Mouse (Mus musculus) liver, embryonic 11.5 days (tissue): ENCODE data around the gene Ccdc107. TPM values are rescaled to one million over a fixed set of nuclear protein-coding genes. Genes with fewer than 3 reads are reported as not detected.

ENCODE experiments used
- ATAC-seq: fragments of 200-750 bp; cut with Nextera tagmentation; replicated peaks from 2 replicates; pipeline ENCODE4 v1.8.0; 2017; ENCODE audit warnings: moderate number of reproducible peaks, mild to moderate bottlenecking, moderate TSS enrichment, moderate library complexity; ENCODE audit not compliant: low FRiP score
- DNase-seq: peaks from one replicate; pipeline ENCODE4 v3.0.0-alpha.2; 2017; ENCODE audit warnings: low spot score
- H3K27ac ChIP-seq: fragments of 300-500 bp; sonication (generic); 2 replicates; pipeline ENCODE4 v1.5.1; 2014; ENCODE audit warnings: mild to moderate bottlenecking, low read depth, low read length, control low read depth
- H3K27me3 ChIP-seq: fragments of 300-500 bp; sonication (generic); replicated peaks from 2 replicates; pipeline ENCODE4 v1.6.1; 2014; ENCODE audit warnings: low read length, mixed read lengths; ENCODE audit not compliant: control insufficient read depth, insufficient read depth
- H3K36me3 ChIP-seq: fragments of 300-500 bp; sonication (generic); 2 replicates; pipeline ENCODE4 v1.6.1; 2014; ENCODE audit warnings: mild to moderate bottlenecking, low read length, moderate library complexity, mixed read lengths; ENCODE audit not compliant: control insufficient read depth, insufficient read depth
- H3K4me1 ChIP-seq: fragments of 300-500 bp; sonication (generic); replicated peaks from 2 replicates; pipeline ENCODE4 v1.6.1; 2014; ENCODE audit warnings: low read length, mixed read lengths; ENCODE audit not compliant: control insufficient read depth, insufficient read depth
- H3K4me2 ChIP-seq: fragments of 300-500 bp; sonication (generic); 2 replicates; pipeline ENCODE4 v1.6.1; 2014; ENCODE audit warnings: mild to moderate bottlenecking, control low read depth, moderate library complexity
- H3K4me3 ChIP-seq: fragments of 300-500 bp; sonication (generic); 2 replicates; pipeline ENCODE4 v1.5.1; 2014; ENCODE audit warnings: low read depth, low read length, control low read depth
- H3K9ac ChIP-seq: fragments of 300-500 bp; sonication (generic); 2 replicates; pipeline ENCODE4 v1.6.1; 2014; ENCODE audit warnings: low read depth, low read length, control low read depth
- H3K9me3 ChIP-seq: fragments of 300-500 bp; sonication (generic); 2 replicates; pipeline ENCODE4 v1.6.1; 2016; ENCODE audit warnings: low read length, inconsistent platforms, mixed read lengths; ENCODE audit not compliant: control insufficient read depth
- WGBS: fragments of 180-500 bp; shearing (Covaris S2); extraction: QIAGEN DNeasy Blood & Tissue Kit; methylation state at CpG from one replicate; pipeline ENCODE4 v1.1.7; 2014; 5-methylcytosine and 5-hydroxymethylcytosine counted together
- polyA plus RNA-seq: library from polyadenylated mRNA; unstranded; fragments of >200 nt; fragmentation: Nextera tagmentation; extraction: Ambion mirVana; gene quantifications from 2 replicates; pipeline ENCODE4 v1.2.1, GENCODE M21; 2014

The Ccdc107 gene
- polyA plus RNA-seq, 1 experiment from 2014 or later: 60.3 TPM

DNA sequence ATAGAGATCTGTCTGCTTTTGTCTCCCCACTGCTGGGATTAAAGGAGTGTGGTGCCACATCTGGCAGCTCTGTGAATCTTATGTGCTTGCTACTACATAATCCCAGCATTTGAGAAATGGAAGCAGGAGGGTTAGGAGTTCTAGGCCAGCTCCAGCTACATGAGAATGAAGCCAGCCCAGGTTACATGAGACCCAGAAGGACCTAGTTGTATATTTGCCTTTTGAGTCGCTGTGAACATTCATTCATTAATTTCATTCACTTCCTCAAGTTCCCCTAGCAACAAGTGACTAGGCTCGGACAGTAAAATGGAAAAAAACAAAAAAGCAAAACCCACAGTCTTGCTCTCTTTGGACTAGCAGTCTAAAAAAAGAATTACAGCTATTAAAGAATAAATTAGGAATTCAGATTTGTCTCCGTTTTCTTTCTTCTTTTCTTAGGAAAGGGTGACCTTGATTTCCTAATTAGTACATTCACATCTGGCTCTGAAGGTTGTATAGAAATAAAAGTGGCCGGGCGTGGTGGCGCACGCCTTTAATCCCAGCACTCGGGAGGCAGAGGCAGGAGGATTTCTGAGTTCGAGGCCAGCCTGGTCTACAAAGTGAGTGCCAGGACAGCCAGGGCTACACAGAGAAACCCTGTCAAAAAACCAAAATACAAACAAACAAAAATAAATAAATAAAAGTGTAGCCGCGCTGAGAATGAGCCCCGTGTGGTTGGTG, 439 bp upstream of the Ccdc107 start:
- peaks cover 3% of the 10 kb centered on the region for H3K4me1 ChIP-seq
- H3K4me2 ChIP-seq: peak overlapping the region; percentile 54
- peak overlapping the region; percentile 20 for H3K4me3 ChIP-seq
- no peak overlapping the region for H3K27ac ChIP-seq
- no peak for ATAC-seq
- WGBS: 44% methylated on average over 12 of the region's 12 CpGs
- H3K9me3 ChIP-seq: no peaks in the 10 kb centered on the region
- no peak for DNase-seq
- H3K36me3 ChIP-seq: peaks cover 5% of the 10 kb centered on the region; the same call in 1 of the 2 replicates
- H3K9ac ChIP-seq: no peak overlapping the region
- no peaks in the 10 kb centered on the region for H3K27me3 ChIP-seq

DNA sequence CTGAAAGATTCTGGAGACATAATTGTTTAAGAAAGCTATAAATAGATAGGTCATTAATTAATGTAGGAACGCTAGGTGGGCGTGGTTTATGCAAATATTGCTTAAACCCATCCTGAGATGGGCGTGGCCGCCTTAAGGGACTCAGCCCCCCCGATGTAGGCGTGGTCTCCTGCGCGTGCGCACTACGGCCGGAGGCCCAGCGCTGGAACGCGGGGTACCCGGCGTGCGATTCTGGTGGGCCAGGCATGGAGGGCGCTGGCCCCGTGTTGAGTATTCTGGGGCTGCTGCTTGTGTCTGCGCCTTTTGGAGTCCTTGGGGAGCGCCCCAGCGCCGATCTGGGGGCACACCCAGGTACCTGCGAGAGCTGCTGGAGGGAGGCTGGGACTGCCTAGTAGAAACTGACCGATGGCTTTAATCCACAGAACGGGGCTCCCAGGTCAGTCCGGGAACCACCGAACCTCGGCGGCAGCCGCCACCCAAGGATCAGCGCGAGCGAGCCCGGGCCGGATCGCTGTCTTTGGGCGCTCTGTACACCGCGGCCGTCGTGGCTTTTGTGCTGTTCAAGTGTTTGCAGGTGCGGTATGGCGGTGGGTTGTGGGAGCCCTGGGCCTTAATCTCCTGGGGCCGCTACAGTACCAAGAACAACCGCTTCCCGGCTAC, 616 bp downstream of the Ccdc107 start:
- H3K9me3 ChIP-seq: no peaks in the 10 kb centered on the region
- peak overlapping the region; percentile 66 for H3K4me2 ChIP-seq
- ATAC-seq (peak; percentile 82), DNase-seq (peak; percentile 96)
- H3K4me1 ChIP-seq: peaks cover 9% of the 10 kb centered on the region
- H3K36me3 ChIP-seq: peaks cover 8% of the 10 kb centered on the region; the same call in 1 of the 2 replicates
- H3K27me3 ChIP-seq: no peaks in the 10 kb centered on the region
- H3K27ac ChIP-seq: peak overlapping the region; percentile 66
- 0% methylated on average over 47 of the region's 47 CpGs for WGBS
- peak overlapping the region; percentile 69 for H3K4me3 ChIP-seq
- peak overlapping the region; percentile 77 for H3K9ac ChIP-seq

DNA sequence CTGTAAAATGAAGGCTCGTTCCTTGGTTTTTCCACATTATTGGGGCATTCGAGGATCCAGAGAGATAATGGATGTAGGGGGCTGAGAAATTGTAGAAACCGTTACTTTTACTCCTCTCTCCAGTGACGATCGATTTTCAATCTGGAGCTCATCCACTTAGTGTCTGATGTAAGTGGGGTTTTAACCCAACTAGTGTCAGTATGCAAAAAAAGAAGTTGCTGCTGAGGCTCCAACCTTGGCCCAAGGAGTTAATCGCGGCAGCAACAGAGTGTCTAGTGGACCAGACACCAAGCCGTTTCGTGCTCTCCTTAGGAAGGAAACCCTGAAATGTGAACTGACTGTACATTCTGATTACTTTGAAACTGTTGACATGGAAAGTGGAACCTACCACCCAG, 1.1 kb downstream of the Ccdc107 start:
- ATAC-seq (no peak), DNase-seq (no peak)
- Histone ChIP-seq H3K4me3 (peak overlapping the region; percentile 69), H3K27me3 (no peaks in the 10 kb centered on the region), H3K9ac (peak overlapping the region; percentile 77), H3K4me2 (peak overlapping the region; percentile 66), H3K9me3 (no peaks in the 10 kb centered on the region), H3K4me1 (peaks cover 15% of the 10 kb centered on the region), H3K36me3 (peaks cover 8% of the 10 kb centered on the region; the same call in 1 of the 2 replicates), H3K27ac (peak overlapping the region; percentile 66; the same call in 1 of the 2 replicates)
- WGBS: 1% methylated on average over 9 of the region's 9 CpGs

DNA sequence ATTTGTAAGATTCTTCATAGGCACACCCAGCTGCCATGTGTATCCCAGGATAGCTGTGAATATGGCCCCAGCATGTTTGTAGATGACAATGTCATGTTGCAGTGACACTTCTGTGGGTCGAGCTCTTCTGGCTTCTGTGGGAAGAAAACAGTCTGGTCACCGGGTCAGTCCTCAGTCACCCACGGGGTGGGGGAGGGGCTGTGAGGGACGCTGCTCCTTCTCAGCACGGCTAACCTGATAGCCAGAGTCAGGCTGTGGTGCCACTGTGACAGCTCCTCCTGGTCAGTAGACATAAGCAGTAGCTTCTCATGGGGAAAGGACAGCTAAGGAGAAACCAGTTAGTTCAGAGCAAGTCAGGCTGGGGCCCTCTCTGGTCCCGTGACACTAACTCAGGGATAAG, 3.9 kb downstream of the Ccdc107 start:
- Histone ChIP-seq H3K36me3 (peaks cover 8% of the 10 kb centered on the region; the same call in 1 of the 2 replicates), H3K27me3 (no peaks in the 10 kb centered on the region), H3K4me1 (peaks cover 16% of the 10 kb centered on the region), H3K4me3 (no peak overlapping the region), H3K27ac (no peak overlapping the region), H3K4me2 (no peak overlapping the region), H3K9ac (no peak overlapping the region), H3K9me3 (no peaks in the 10 kb centered on the region)
- ATAC-seq (no peak), DNase-seq (no peak)
- WGBS: 65% methylated on average over 6 of the region's 6 CpGs

DNA sequence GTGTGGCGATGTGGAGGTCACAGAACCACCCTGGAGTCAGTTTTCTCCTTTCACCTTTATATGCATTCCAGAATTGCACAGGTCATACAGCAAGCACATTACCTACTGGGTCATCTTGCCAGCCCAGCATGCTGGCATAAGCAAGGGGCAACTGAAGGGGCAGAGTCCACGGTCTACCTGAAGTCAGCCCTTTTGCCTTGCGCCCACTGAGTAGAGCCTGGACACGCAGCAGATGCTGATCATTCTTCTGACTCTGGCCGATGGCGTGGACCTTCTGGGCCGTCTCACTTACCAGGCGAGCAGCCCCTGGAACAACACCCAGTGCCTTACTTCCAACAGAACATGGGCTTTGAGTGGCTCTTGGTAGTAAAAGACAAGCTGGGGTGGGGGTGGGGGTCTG, 4.7 kb downstream of the Ccdc107 start:
- WGBS: 93% methylated on average over 8 of the region's 8 CpGs
- no peak for DNase-seq
- H3K36me3 ChIP-seq: peaks cover 8% of the 10 kb centered on the region; the same call in 1 of the 2 replicates
- H3K27ac ChIP-seq: no peak overlapping the region
- H3K9ac ChIP-seq: no peak overlapping the region
- no peak overlapping the region for H3K4me3 ChIP-seq
- peaks cover 16% of the 10 kb centered on the region for H3K4me1 ChIP-seq
- ATAC-seq: no peak
- H3K27me3 ChIP-seq: no peaks in the 10 kb centered on the region
- no peaks in the 10 kb centered on the region for H3K9me3 ChIP-seq
- peak overlapping the region; percentile 70 for H3K4me2 ChIP-seq

DNA sequence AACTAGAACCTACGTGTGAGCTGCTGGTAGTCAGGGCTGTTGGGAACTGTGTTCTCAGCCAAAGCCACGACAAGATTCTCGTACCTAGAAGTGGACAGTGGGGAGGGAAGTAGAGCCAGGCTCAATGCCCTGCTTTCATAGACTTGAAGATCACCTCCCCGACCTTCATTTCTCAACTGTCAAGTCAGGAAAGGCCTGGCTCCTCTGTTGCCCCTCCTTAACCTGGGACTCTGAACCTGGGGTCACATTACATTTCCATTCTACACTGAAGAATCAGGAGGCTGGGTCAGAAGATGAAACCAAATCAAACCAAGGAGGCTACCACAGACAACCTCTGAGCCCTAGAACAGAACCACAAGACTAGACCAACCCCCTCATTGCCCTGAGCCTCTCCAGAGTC, 5.2 kb downstream of the Ccdc107 start:
- H3K4me2 ChIP-seq: peak overlapping the region; percentile 70
- DNase-seq (no peak), ATAC-seq (no peak)
- peaks cover 16% of the 10 kb centered on the region for H3K4me1 ChIP-seq
- H3K4me3 ChIP-seq: peak overlapping the region; percentile 68
- H3K9me3 ChIP-seq: no peaks in the 10 kb centered on the region
- 65% methylated on average over 4 of the region's 4 CpGs for WGBS
- H3K9ac ChIP-seq: peak overlapping the region; percentile 84
- no peak overlapping the region for H3K27ac ChIP-seq
- H3K27me3 ChIP-seq: no peaks in the 10 kb centered on the region
- peaks cover 8% of the 10 kb centered on the region; the same call in 1 of the 2 replicates for H3K36me3 ChIP-seq

DNA sequence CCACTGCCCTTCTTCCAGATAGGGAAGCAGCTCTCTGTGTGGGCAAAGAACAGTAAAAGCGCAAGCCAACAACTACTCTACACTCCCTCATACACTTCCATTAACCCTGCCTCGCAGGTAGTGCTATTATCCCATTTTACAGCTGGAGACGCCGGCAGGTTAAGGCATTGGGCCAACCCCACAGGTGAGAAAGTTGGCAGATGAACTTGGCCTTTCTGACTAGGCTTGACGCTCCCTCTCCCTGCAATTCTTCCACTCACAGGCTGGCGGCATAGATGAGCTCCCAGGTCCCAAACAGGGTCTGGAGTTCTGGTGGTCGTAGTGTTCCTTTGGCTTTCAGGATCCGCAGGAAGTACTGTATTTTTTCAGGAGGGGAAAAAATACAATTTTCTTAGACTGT, 6.3 kb downstream of the Ccdc107 start:
- peak overlapping the region; percentile 34; the same call in 1 of the 2 replicates for H3K27ac ChIP-seq
- DNase-seq (no peak), ATAC-seq (peak; percentile 61)
- H3K9ac ChIP-seq: peak overlapping the region; percentile 84
- 6% methylated on average over 8 of the region's 8 CpGs for WGBS
- peak overlapping the region; percentile 70 for H3K4me2 ChIP-seq
- H3K4me1 ChIP-seq: peaks cover 17% of the 10 kb centered on the region
- no peaks in the 10 kb centered on the region for H3K27me3 ChIP-seq
- no peaks in the 10 kb centered on the region for H3K9me3 ChIP-seq
- peaks cover 8% of the 10 kb centered on the region; the same call in 1 of the 2 replicates for H3K36me3 ChIP-seq
- peak overlapping the region; percentile 68 for H3K4me3 ChIP-seq

DNA sequence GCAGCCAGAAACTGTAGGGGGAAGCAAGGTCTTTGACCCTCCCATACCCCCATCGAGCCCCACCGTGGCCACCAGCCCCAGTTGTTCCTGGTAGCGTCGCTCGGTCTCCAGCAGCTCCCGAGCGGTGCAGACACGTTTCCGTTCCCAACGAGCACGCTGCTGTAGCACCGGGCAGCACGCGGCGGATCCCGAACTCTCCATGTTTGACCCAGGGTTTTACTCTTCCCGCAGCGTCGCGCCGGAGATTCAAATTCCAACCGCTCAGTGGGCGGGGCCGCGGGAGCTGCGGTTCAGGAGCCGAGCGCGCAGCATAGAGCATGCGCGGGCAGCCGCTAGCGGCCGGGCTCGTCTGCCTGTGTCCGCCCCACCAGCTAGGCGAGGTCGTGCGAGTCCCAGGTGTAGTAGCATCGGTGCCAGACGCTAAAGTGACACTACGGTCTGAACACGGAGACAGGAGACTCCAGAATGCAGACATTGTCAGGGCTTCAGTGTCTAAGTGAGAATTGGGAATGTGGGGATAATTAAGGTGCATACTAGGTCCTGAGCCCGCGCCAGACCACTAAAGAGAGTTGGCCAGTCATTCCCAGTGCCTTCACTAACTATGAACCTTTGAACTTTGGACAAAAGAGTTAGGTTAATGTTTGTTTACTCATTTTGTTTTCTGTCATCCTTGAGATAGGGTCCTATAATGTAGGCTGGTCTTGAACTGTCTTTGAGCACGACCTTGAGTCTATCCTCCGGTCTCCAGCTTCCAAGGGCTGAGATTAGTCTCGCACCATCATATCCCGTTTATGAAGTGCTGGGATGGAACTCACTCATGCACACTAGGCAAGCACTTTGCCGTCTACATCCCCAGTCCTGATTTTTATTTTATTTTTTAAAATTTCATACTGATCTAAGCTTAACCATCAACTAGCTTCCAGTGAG, 7.0 kb downstream of the Ccdc107 start, which contains the start of gene Arhgef39:
Arhgef39 (minus strand) TSS at position 289 of the 927 bp plus-strand sequence.
- peak; percentile 91 for DNase-seq
- peak within 1 kb of the TSS; percentile 70 for H3K4me2 ChIP-seq
- peak; percentile 85 for ATAC-seq
- H3K9ac ChIP-seq: peak within 1 kb of the TSS; percentile 84
- H3K4me1 ChIP-seq: peaks cover 22% of the 10 kb centered on the region
- H3K4me3 ChIP-seq: peak within 1 kb of the TSS; percentile 68
- 7% methylated on average over 50 of the region's 50 CpGs for WGBS
- H3K27ac ChIP-seq: peak within 1 kb of the TSS; percentile 34; the same call in 1 of the 2 replicates
- H3K9me3 ChIP-seq: no peaks in the 10 kb centered on the region
- H3K36me3 ChIP-seq: peaks cover 8% of the 10 kb centered on the region; the same call in 1 of the 2 replicates
- no peaks in the 10 kb centered on the region for H3K27me3 ChIP-seq
